Mouse (Mus musculus) kidney, embryonic 16.5 days (tissue): Measurements from ENCODE around the gene Ndc1. TPM values are rescaled to one million over a fixed set of nuclear protein-coding genes. Genes with fewer than 3 reads are reported as not detected.

Experiments
- ATAC-seq: fragments of 200-750 bp; cut with Nextera tagmentation; 2 replicates; pipeline ENCODE4 v1.8.0; 2017; ENCODE audit warnings: moderate TSS enrichment; ENCODE audit not compliant: low FRiP score, low TSS enrichment
- H3K27ac ChIP-seq: fragments of 300-500 bp; sonication (generic); 2 replicates; pipeline ENCODE4 v1.5.1; 2014; ENCODE audit warnings: low read length
- H3K27me3 ChIP-seq: fragments of 300-500 bp; sonication (generic); 2 replicates; pipeline ENCODE4 v1.6.1; 2014; ENCODE audit warnings: low read length, control low read depth, mixed read lengths; ENCODE audit not compliant: insufficient read depth
- H3K36me3 ChIP-seq: fragments of 300-500 bp; sonication (generic); 2 replicates; pipeline ENCODE4 v1.6.1; 2014; ENCODE audit warnings: low read length, control low read depth, mixed read lengths; ENCODE audit not compliant: insufficient read depth
- H3K4me1 ChIP-seq: fragments of 300-500 bp; sonication (generic); 2 replicates; pipeline ENCODE4 v1.6.1; 2014; ENCODE audit warnings: low read length, control low read depth, mixed read lengths; ENCODE audit not compliant: insufficient read depth
- H3K4me2 ChIP-seq: fragments of 300-500 bp; sonication (generic); replicated peaks from 2 replicates; pipeline ENCODE4 v1.6.1; 2014; ENCODE audit warnings: low read depth, low read length
- H3K4me3 ChIP-seq: fragments of 300-500 bp; sonication (generic); 2 replicates; pipeline ENCODE4 v1.5.1; 2014; ENCODE audit warnings: mild to moderate bottlenecking, low read length
- H3K9ac ChIP-seq: fragments of 300-500 bp; sonication (generic); replicated peaks from 2 replicates; pipeline ENCODE4 v1.6.1; 2014; ENCODE audit warnings: low read length
- H3K9me3 ChIP-seq: fragments of 300-500 bp; sonication (generic); 2 replicates; pipeline ENCODE4 v1.6.1; 2016; ENCODE audit warnings: low read length, control low read depth
- WGBS: fragments of 180-500 bp; shearing (Covaris S2); extraction: QIAGEN DNeasy Blood & Tissue Kit; methylation state at CpG from one replicate; pipeline ENCODE4 v1.1.7; 2014; 5-methylcytosine and 5-hydroxymethylcytosine counted together
- polyA plus RNA-seq: library from polyadenylated mRNA; unstranded; fragments of >200 nt; fragmentation: Nextera tagmentation; extraction: Ambion mirVana; gene quantifications from 2 replicates; pipeline ENCODE4 v1.2.1, GENCODE M21; 2015

Ndc1 gene
- 36.5 and 39.7 TPM in 2 replicates for polyA plus RNA-seq

GRCm38 (mm10) chr4:107367567-107368314 is at the start of gene Ndc1:
Ndc1 (plus strand) TSS chr4:107367784.
- Histone ChIP-seq H3K36me3 (peaks cover 9% of the 10 kb centered on the region; the same call in 1 of the 2 replicates), H3K27ac (peak within 1 kb of the TSS; percentile 87), H3K27me3 (no peaks in the 10 kb centered on the region), H3K4me2 (peak within 1 kb of the TSS; percentile 83), H3K9me3 (no peaks in the 10 kb centered on the region), H3K4me3 (peak within 1 kb of the TSS; percentile 81), H3K9ac (peak within 1 kb of the TSS; percentile 76), H3K4me1 (peaks cover 10% of the 10 kb centered on the region)
- ATAC-seq, result peak; percentile 99
- under 1% methylated on average over 51 of the region's 51 CpGs for WGBS

GRCm38 (mm10) chr4:107318646-107319045 is 48.9 kb upstream of the Ndc1 start:
- no peak for ATAC-seq
- H3K4me2 ChIP-seq, result no peak overlapping the region
- no peak overlapping the region for H3K9ac ChIP-seq
- WGBS, result 70% methylated on average over 8 of the region's 8 CpGs
- no peak overlapping the region for H3K27ac ChIP-seq
- H3K36me3 ChIP-seq, result peaks cover 18% of the 10 kb centered on the region
- H3K27me3 ChIP-seq, result no peaks in the 10 kb centered on the region
- H3K9me3 ChIP-seq, result no peaks in the 10 kb centered on the region
- peaks cover 10% of the 10 kb centered on the region; the same call in 1 of the 2 replicates for H3K4me1 ChIP-seq
- no peak overlapping the region for H3K4me3 ChIP-seq

DNA sequence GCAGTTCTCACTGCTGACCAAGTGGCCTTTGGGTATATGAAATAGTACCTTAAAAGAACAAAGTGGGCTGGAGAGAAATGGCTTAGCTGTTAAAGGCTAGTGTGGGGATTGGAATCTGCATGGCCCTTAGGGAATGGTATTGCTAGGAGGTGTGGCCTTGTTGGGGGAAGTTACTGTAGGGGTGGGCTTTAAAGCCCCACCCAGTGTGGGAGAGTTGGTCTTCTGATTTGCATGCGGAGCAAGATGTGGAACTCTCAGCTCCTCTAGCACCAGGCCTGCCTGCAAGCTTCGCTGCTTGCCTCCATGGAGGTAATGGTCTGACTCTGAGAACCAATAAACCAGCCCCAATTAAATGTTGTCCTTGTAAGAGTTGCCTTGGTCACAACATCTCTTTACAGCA is 46.5 kb upstream of the Ndc1 start:
- Histone ChIP-seq H3K9me3 (no peaks in the 10 kb centered on the region), H3K9ac (no peak overlapping the region), H3K27ac (no peak overlapping the region), H3K4me2 (no peak overlapping the region), H3K4me1 (no peaks in the 10 kb centered on the region), H3K27me3 (no peaks in the 10 kb centered on the region), H3K4me3 (no peak overlapping the region), H3K36me3 (peaks cover 24% of the 10 kb centered on the region)
- peak; percentile 69; the same call in 1 of the 2 replicates for ATAC-seq
- 52% methylated on average over 2 of the region's 2 CpGs for WGBS

DNA sequence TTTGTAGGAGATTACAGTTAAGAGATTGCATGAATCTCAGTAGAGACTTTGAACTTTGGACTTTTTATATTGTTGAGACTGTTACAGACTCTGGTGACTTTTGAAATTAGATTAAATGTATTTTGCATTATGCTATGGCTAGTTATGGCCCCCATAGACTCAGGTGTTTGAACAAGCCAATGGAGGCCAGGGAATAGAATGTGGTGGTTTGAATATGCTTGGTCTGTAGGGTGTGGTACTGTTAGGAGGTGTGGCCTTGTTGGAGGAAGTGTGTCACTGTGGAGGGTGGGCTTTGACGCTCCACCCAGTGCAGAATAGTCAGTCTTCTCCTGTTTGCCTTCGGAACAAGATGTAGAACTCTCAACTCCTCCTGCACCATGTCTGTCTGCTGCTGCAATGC is 44.5 kb upstream of the Ndc1 start:
- no peak for ATAC-seq
- no peaks in the 10 kb centered on the region for H3K9me3 ChIP-seq
- no peaks in the 10 kb centered on the region for H3K4me1 ChIP-seq
- no peak overlapping the region for H3K4me3 ChIP-seq
- H3K9ac ChIP-seq, result no peak overlapping the region
- peaks cover 14% of the 10 kb centered on the region; the same call in 1 of the 2 replicates for H3K36me3 ChIP-seq
- WGBS, result 93% methylated on average over 2 of the region's 2 CpGs
- H3K27me3 ChIP-seq, result no peaks in the 10 kb centered on the region
- H3K27ac ChIP-seq, result no peak overlapping the region
- no peak overlapping the region for H3K4me2 ChIP-seq

DNA sequence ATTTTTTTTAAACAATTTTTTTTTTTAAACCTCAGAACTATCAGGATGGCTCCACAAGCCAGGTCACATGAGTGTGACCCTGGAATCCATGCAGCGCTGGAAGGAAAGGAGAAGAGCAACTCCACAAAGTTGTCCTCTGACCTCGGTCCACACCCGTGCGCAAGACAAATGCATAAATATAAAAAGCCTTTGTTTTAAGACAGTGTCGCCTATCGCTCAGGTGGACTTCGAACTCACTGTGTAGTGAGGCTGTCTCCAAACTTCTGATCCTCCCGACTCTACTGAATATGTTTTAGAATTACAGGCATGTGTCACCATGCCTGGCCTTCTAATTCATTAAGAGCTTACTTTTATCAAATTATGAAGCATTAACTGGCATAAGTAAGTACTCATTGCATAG is 39.1 kb upstream of the Ndc1 start:
- Histone ChIP-seq H3K36me3 (0 out of 2 replicates have a peak, but pooled peaks cover 7% of the 10 kb centered on the region), H3K27ac (no peak overlapping the region), H3K9me3 (no peaks in the 10 kb centered on the region), H3K4me1 (no peaks in the 10 kb centered on the region), H3K4me2 (no peak overlapping the region), H3K9ac (no peak overlapping the region), H3K27me3 (no peaks in the 10 kb centered on the region), H3K4me3 (no peak overlapping the region)
- ATAC-seq, result no peak
- WGBS, result 96% methylated on average over 8 of the region's 8 CpGs

DNA sequence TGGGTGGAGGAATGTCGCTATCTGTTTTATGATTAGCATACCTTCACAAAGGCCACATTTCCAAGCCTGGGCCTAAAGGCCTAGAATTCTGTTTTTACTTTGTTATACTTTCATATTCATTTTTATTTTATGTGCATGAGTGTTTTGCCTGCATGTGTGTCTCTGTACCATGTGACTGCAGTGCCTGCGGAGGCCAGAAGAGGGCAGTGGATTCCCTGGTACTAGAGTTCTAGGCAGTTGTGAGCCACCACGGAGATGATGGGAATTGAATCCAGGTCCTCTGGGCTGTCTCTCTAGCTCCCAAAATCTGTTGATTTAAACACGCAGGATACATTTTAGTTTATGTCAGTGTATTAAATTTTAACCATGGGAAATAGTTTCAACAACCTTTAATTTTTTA is 34.1 kb upstream of the Ndc1 start:
- no peak overlapping the region for H3K9ac ChIP-seq
- H3K9me3 ChIP-seq, result no peaks in the 10 kb centered on the region
- H3K4me2 ChIP-seq, result no peak overlapping the region
- H3K27me3 ChIP-seq, result no peaks in the 10 kb centered on the region
- 89% methylated on average over 4 of the region's 4 CpGs for WGBS
- no peak overlapping the region for H3K4me3 ChIP-seq
- no peak for ATAC-seq
- H3K4me1 ChIP-seq, result no peaks in the 10 kb centered on the region
- no peaks in the 10 kb centered on the region for H3K36me3 ChIP-seq
- no peak overlapping the region for H3K27ac ChIP-seq

DNA sequence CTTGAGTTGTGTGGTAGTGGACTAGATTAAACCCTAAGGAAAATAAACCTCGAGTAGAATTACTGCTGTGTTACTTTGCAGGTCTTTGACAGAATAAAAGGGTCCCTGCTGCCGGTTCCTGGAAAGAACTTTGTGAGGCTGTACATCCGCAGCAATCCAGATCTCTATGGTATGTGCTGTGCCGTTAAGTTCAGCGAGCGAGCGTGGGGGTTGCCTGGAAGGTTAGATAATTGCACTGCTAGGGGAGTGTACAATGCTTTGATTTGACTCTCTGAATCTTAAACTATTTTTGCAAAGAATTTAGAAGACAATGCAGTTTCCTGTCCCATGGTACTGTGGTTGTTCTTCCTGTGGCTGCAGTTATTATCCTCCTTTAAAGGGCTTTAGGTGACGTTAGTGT is 31.2 kb upstream of the Ndc1 start:
- Histone ChIP-seq H3K27ac (0 out of 2 replicates have a peak overlapping the region, but pooled peaks have one; percentile 11), H3K4me1 (no peaks in the 10 kb centered on the region), H3K9me3 (no peaks in the 10 kb centered on the region), H3K9ac (no peak overlapping the region), H3K4me3 (no peak overlapping the region), H3K27me3 (no peaks in the 10 kb centered on the region), H3K36me3 (no peaks in the 10 kb centered on the region), H3K4me2 (no peak overlapping the region)
- WGBS, result 36% methylated on average over 8 of the region's 8 CpGs
- ATAC-seq, result no peak

GRCm38 (mm10) chr4:107337455-107337854 is 30.1 kb upstream of the Ndc1 start:
- 84% methylated on average over 5 of the region's 5 CpGs for WGBS
- Histone ChIP-seq H3K36me3 (no peaks in the 10 kb centered on the region), H3K4me3 (no peak overlapping the region), H3K9ac (no peak overlapping the region), H3K27me3 (no peaks in the 10 kb centered on the region), H3K27ac (no peak overlapping the region), H3K9me3 (no peaks in the 10 kb centered on the region), H3K4me1 (no peaks in the 10 kb centered on the region), H3K4me2 (no peak overlapping the region)
- ATAC-seq, result no peak

GRCm38 (mm10) chr4:107341354-107341753 is 26.2 kb upstream of the Ndc1 start:
- Histone ChIP-seq H3K4me1 (no peaks in the 10 kb centered on the region), H3K27me3 (no peaks in the 10 kb centered on the region), H3K27ac (no peak overlapping the region), H3K4me3 (no peak overlapping the region), H3K4me2 (no peak overlapping the region), H3K9ac (no peak overlapping the region), H3K9me3 (no peaks in the 10 kb centered on the region), H3K36me3 (no peaks in the 10 kb centered on the region; the same call in 1 of the 2 replicates)
- WGBS, result 65% methylated on average over 5 of the region's 5 CpGs
- ATAC-seq, result no peak

DNA sequence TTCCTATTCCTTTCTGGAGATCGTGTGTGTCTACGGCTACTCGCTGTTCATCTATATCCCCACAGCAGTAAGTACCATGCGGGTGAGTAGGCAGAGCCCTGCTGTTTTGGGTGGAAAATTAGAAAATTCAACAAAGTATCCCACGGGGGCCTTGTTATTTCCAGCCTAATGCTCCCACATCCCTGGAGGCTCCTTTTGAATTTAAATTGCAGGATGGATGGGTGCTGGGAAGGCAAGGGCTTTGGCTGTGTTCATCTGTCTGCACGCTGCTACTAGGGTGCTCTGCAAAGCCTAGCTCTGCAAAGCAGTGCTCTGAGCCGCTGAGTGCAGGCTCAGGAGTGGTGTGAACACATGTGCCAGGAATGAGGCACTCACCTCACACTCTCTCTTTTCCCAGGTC is 23.0 kb upstream of the Ndc1 start:
- Histone ChIP-seq H3K27ac (no peak overlapping the region), H3K4me3 (no peak overlapping the region), H3K4me1 (peaks cover 8% of the 10 kb centered on the region; the same call in 1 of the 2 replicates), H3K36me3 (peaks cover 2% of the 10 kb centered on the region; the same call in 1 of the 2 replicates), H3K9me3 (no peaks in the 10 kb centered on the region), H3K27me3 (no peaks in the 10 kb centered on the region), H3K4me2 (no peak overlapping the region), H3K9ac (no peak overlapping the region)
- 91% methylated on average over 7 of the region's 7 CpGs for WGBS
- ATAC-seq, result no peak
